Mouse (Mus musculus) megakaryocyte progenitor cell, adult 5-6 weeks (primary cell): ENCODE data around the gene Rtkn2. TPM values are rescaled to one million over a fixed set of nuclear protein-coding genes. Genes with fewer than 3 reads are reported as not detected.
A peak's percentile ranks its signal among the peaks of the same experiment; 100 is the strongest.

ENCODE experiments used
- ATAC-seq: replicated peaks from 2 replicates; pipeline ENCODE4 v1.8.0; 2016; ENCODE audit warnings: mild to moderate bottlenecking, moderate TSS enrichment, inconsistent platforms; ENCODE audit not compliant: poor library complexity
- total RNA-seq, 2 experiments: library from RNA; stranded (forward) in 1 of 2; stranded (reverse) in 1 of 2; fragments of 157-497, 149-512 nt in 1 of 2; fragments of 200-1000 nt in 1 of 2; gene quantifications; 2 replicates each; pipeline versions ENCODE4 v1.2.3 to v1.2.4; 2015 to 2017

Gene Rtkn2
- total RNA-seq, 2 experiments from 2014 or later, result 5.6 to 11.3 TPM

- ATAC-seq, result no peak
Observed at GRCm38 (mm10) chr10:68038997-68039624, 59.7 kb downstream of the Rtkn2 start.

GRCm38 (mm10) chr10:68039641-68040205 is 60.4 kb downstream of the Rtkn2 start:
- peak; percentile 85 for ATAC-seq

DNA sequence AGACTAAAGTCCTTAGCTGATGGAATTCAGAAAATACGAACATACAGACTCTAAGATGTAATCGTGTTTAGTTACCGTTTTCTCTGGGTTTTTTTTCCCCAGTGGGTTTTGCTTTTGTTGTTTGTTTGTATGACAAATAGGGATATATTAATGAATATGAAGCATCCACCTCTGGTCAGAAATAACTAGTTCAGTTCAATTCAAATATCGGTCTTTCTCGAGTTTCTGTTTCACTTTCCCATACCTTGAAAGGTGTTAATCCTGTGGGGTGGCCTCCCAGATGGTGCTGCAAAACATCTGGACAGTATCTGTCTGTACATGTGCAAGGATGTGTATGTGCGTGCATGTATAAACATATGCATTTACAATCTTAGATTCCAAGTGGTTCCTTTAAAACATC is 61.0 kb downstream of the Rtkn2 start:
- ATAC-seq, result no peak

DNA sequence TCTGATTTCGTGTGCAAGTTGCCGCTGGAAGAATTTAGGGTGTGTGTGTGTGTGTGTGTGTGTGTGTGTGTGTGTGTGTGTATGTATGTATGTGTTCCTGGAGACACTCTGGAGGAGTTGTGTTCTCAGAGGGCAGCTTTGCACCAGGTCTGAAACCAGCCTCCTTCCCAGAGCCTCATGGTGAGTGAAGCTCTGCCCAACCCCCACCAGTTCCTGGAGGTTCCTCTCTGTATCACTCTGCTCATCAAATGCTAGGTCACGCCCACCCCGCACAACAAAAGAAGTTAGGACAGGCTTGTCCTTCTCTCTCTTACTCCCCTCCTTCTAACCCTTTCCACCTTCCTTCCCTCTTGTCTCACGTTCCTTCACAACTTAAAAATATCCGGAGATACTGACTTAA is 64.6 kb downstream of the Rtkn2 start:
- peak; percentile 45 for ATAC-seq

DNA sequence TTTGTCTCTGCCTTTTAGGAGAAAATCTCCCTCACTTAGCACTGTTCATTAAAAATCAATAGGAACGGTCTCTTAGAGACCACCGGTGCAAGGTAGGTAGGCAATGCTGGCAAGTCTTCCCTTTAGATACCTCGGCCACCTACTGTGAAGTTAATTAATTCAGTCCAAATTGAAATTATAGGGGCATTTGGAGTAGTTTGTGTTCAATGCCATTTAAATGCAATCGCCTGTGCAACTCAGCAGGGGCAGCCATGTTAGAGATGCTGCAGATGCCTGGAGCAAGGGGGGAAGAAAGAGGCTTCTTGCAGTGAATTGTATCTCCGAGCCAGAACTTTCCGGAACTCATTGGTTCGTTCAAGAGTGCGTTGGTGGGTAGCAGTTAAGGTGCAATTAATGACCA is 65.5 kb downstream of the Rtkn2 start:
- ATAC-seq, result no peak

GRCm38 (mm10) chr10:68048641-68049305 is 69.4 kb downstream of the Rtkn2 start:
- peak; percentile 86 for ATAC-seq

DNA sequence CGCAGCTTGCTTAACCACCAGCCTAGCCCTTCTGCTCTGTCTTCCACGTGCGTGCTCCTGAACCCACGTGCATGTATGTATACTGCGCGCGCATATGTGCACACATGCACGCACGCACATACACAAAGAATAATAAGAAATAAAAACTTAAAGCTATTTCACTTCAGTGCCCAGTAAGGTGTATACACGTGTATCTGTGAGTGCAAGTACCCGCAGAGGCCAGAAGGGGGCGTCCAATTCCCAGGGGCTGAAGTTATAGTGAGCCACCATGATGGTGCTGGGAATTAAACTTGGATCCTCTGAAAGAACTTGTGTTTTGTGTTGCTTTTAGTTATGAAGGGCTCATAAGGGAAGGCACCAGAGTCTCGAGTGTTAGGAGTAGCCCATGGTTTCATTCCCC is 71.5 kb downstream of the Rtkn2 start:
- ATAC-seq, result no peak

GRCm38 (mm10) chr10:68051316-68051933 is 72.1 kb downstream of the Rtkn2 start:
- no peak for ATAC-seq

GRCm38 (mm10) chr10:68052307-68052706 is 72.9 kb downstream of the Rtkn2 start:
- ATAC-seq, result no peak

DNA sequence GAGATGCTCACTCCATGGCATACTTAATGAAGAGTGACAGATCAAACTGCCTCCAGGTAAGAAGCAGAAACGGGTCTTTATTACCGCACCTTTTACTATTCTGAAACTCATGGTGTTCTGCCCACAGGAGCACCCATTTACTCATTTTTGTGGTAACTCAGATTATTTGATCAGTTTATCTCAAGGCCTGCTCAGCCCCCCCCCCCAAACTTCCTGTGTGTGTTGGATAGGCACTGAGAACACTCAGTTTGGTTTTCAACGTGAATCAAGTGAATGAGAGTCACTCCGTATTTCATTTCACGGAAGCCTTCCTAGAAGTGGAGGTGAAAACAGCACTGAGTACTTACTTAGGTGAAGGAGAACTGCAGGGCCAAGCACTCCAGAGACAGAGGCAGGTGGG is 74.8 kb downstream of the Rtkn2 start:
- ATAC-seq, result no peak

- no peak for ATAC-seq
Observed at GRCm38 (mm10) chr10:68054706-68055105, 75.3 kb downstream of the Rtkn2 start.

DNA sequence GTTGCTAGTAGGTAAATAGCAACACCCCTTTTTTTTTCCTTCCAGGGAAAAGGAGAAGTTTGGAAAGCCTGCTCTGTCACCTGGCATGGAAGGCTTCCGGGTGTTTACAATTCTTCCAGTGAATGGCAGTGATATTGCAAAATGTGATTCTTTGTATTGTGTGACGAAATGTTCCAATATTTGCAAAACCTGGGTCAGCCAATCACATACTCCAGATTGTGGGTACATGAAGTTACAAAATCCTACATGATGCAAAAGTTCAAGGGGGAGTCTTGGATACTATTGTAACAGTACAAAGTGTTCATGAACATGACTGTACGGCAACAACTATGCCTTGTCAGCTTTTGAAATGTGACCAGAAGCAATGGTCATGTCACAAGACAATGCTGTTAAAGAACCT is 78.5 kb downstream of the Rtkn2 start:
- ATAC-seq, result peak; percentile 90

DNA sequence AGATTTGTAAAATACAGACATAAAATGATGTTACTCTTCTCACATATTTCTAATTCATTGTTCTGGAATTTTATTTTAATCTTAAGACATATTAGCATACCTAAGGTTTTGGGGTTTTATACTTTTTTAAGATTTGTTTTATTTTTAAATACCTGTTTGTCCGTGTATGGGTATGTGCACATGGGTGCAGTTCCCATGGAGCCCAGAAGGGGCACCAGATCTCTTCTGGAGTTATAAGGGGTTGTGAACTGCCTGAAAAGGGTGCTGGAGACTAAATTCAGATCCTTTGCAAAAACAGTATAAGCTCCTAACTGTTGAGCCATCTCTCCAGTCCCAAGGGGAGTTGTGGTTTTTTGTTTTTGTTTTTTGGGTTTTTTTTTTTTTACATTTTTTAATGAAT is 79.0 kb downstream of the Rtkn2 start:
- ATAC-seq, result no peak

- no peak for ATAC-seq
Observed at GRCm38 (mm10) chr10:68060590-68061248, 81.3 kb downstream of the Rtkn2 start.

DNA sequence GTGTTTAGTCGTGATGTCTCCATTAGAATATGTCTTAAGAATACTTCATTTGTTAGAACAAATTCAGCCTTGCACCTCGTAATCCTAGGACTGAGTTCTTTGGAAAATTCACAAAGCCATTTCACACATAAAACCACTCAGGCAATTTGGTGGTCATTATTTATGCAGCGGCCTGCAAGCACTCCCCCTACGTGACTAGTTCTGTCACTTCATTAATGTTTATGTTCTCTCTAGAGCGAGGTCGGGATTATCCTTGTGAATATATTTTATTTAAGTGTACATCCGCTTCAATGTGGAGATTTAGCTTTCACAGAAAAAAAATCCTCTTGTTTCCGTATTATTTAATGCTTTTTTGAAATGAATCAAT is 81.9 kb downstream of the Rtkn2 start:
- no peak for ATAC-seq

- no peak for ATAC-seq
Observed at GRCm38 (mm10) chr10:68063806-68064545, 84.6 kb downstream of the Rtkn2 start.

DNA sequence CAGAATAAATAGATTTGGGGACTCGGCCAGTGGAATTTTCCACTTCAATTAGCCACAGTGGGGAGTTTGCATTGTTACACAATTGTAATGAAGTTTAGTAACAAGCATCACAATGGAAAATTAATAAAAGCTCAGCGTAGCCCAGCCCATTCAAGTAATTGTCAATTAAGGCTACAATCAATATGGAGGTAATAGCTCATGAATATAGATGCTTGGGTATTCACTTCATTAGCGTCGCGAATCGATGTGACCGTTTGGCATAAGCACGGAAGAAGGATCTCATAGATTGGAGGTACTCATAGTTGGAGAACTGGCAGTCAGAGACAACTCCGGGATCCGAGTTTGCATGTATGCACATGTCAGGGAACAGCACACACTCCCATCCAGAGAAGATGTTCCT is 85.2 kb downstream of the Rtkn2 start:
- no peak for ATAC-seq

DNA sequence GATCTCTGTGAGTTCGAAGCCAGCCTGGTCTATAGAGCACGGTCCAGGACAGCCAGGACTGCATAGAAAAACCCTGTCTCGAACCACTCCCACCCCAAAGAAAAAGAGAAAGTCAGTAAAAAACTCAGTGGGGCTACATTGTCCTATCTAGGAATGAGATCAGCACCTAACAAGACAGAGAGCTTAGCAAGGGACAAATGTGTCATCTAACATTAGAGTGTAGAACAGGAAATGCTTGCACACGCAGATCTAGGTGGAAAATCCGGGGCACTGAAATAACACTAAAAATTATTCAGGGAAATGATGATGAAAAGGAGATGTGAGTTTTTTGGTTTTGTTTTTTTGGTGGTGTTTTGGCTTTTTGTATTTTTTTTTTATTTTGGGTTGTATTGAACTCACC is 86.8 kb downstream of the Rtkn2 start:
- no peak for ATAC-seq

DNA sequence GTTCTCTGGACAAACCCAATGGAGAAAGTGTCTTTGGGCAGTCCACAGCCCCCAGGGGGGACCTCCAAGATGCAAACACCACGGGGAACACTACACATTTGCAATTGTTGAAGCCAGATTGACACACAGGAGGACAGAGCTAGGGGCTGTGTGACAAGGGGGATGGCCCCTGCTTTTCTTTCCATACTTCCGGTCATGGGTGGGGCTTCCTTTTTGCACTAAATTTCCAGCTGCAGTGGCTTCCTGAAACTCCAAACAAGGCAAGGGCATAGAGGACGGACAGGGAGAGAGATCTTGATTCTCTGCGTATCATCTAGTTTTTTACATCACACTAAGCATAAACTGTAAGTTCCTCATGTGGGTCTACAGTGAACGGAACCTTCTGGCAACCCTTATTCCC is 88.6 kb downstream of the Rtkn2 start:
- no peak for ATAC-seq

DNA sequence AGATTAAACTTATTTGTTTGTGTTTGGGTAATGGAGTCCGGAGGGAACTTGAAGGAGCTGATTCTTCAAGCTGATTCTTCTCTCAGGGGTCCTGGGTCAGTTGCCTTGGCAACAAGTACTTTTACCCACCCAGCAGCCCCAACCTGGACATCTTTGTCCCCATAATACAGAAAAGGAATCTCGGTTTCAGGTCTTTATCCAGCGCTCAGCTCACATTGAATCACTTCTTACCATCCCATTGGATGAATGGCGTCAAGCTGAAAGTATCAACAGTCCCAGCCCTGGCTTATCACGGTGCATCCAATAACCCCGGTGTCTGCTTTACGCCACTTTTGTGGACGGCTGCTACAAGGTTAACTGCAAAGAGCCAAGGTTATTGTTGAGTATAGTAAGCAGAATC is 89.1 kb downstream of the Rtkn2 start:
- no peak for ATAC-seq

GRCm38 (mm10) chr10:68071041-68071440 is 91.7 kb downstream of the Rtkn2 start:
- ATAC-seq, result peak; percentile 41
